Mouse (Mus musculus): Measurements from ENCODE around the gene Lamc1.

DNA sequence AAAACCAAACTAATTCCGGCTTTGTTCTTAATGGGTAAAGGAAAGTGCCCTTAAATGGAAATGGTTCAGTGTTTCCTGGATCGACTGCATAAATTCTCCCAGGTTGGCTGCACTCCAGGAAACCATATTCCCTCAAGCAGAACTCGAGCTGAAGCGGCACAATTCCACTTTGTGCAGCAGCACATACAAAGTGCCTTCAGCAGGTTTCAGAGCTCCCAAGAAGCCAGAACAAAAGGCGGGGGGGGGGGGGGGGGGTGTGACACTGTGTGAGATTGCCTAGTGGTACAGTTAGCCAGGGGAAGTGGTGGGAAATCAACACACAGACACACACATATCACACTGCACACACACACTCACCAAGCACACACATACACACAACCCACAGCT, 140.7 kb downstream of the Lamc1 start:
- TF ChIP-seq POLR2A (IDR thresholded peaks at IDR 0.05; ENCODE audit: control insufficient read depth, low read depth, low read length), result no peak
- no peak for TF ChIP-seq CTCF (IDR thresholded peaks at IDR 0.05; ENCODE audit: control insufficient read depth, insufficient read depth, insufficient replicate concordance, low read depth, low read length)

Data from testis, adult 2 months (tissue).